Mouse (Mus musculus) ES-CJ7 (cell line): ENCODE results near the gene Aim2.
"Not testable (repeated sequence)": the region's sequence is repeated elsewhere in the genome, so short reads cannot be mapped to it uniquely, and the experiment has no call there.

Source experiments
- DNase-seq: peaks from one replicate; pipeline ENCODE4 v3.0.0; 2011; ENCODE audit warnings: low read depth, low spot score

Gene Aim2

GRCm38 (mm10) chr1:173350372-173350957 is at the start of gene Aim2:
Gene Aim2, plus strand, starts transcription at chr1:173350879.
- peak; percentile 9 for DNase-seq

- DNase-seq = not testable (repeated sequence)
Observed at GRCm38 (mm10) chr1:173302795-173303194, 47.9 kb upstream of the Aim2 start.

- not testable (repeated sequence) for DNase-seq
Observed at GRCm38 (mm10) chr1:173313535-173314050, 37.1 kb upstream of the Aim2 start.

GRCm38 (mm10) chr1:173315725-173316124 is 35.0 kb upstream of the Aim2 start:
- DNase-seq = no peak

- no peak for DNase-seq
Observed at GRCm38 (mm10) chr1:173317925-173318477, 32.7 kb upstream of the Aim2 start.

GRCm38 (mm10) chr1:173321593-173322248 is 29.0 kb upstream of the Aim2 start:
- DNase-seq = peak; percentile 72

GRCm38 (mm10) chr1:173322249-173322627 is 28.4 kb upstream of the Aim2 start:
- DNase-seq = no peak

GRCm38 (mm10) chr1:173323839-173324585 is 26.7 kb upstream of the Aim2 start:
- DNase-seq = peak; percentile 35

- DNase-seq = no peak
Observed at GRCm38 (mm10) chr1:173324961-173325360, 25.7 kb upstream of the Aim2 start.

- DNase-seq = no peak
Observed at GRCm38 (mm10) chr1:173325395-173325794, 25.3 kb upstream of the Aim2 start.

GRCm38 (mm10) chr1:173326552-173326951 is 24.1 kb upstream of the Aim2 start:
- DNase-seq = no peak

- no peak for DNase-seq
Observed at GRCm38 (mm10) chr1:173328446-173328845, 22.2 kb upstream of the Aim2 start.

- no peak for DNase-seq
Observed at GRCm38 (mm10) chr1:173329185-173329584, 21.5 kb upstream of the Aim2 start.

- no peak for DNase-seq
Observed at GRCm38 (mm10) chr1:173329743-173330142, 20.9 kb upstream of the Aim2 start.

- no peak for DNase-seq
Observed at GRCm38 (mm10) chr1:173332418-173332817, 18.3 kb upstream of the Aim2 start.

GRCm38 (mm10) chr1:173333312-173334253 is 17.1 kb upstream of the Aim2 start, which contains the start of gene Ackr1:
Gene Ackr1, minus strand, starts transcription at chr1:173333750.
- no peak for DNase-seq

GRCm38 (mm10) chr1:173335903-173336302 is 14.8 kb upstream of the Aim2 start:
- no peak for DNase-seq

- DNase-seq = no peak
Observed at GRCm38 (mm10) chr1:173337008-173337407, 13.7 kb upstream of the Aim2 start.

GRCm38 (mm10) chr1:173339543-173339942 is 11.1 kb upstream of the Aim2 start:
- peak; percentile 74 for DNase-seq

- DNase-seq = no peak
Observed at GRCm38 (mm10) chr1:173342425-173342824, 8.3 kb upstream of the Aim2 start.

- no peak for DNase-seq
Observed at GRCm38 (mm10) chr1:173343934-173344333, 6.7 kb upstream of the Aim2 start.
